Mouse (Mus musculus) small intestine, adult 2 months (tissue): ENCODE measurements around the gene Krt83.

Experiments used
- CTCF ChIP-seq: fragments of 200-500 bp; IDR thresholded peaks from 2 replicates; pipeline ENCODE4 v1.5.1; 2012; ENCODE audit warnings: low read depth, mild to moderate bottlenecking, control low read depth, inconsistent platforms, low read length, moderate library complexity, mixed read lengths; ENCODE audit not compliant: insufficient replicate concordance, insufficient read length; ENCODE audit errors: extremely low read depth
- POLR2A ChIP-seq: fragments of 200-500 bp; IDR thresholded peaks from 2 replicates; pipeline ENCODE4 v1.6.1; 2012; ENCODE audit warnings: low read depth, mild to moderate bottlenecking, control low read depth, inconsistent platforms, low read length, moderate library complexity

DNA sequence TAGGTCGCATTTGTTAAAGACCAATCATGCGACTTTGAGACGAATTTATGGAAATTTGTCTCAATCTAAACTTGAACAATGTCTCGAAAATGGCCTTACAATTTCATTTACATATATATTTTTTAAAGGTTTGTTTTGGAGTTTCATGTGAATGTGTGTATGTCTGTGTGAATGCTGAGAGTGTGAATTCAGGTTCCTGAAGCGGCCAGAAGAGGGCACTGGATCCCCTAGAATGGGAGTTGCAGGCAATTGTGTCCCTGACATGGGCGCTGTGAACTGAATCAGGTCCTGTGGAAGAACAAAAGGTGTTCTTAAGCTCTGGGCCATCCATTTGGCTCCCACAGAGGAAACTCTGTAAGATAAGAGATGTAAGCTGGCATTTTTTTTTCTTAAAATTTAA is 35.4 kb downstream of the Krt83 start:
- no peak for TF ChIP-seq CTCF
- TF ChIP-seq POLR2A, result no peak
